Mouse (Mus musculus) forebrain, embryonic 14.5 days (tissue): Measurements from ENCODE around the gene Cacna1g. TPM values are rescaled to one million over a fixed set of nuclear protein-coding genes. Genes with fewer than 3 reads are reported as not detected.

ENCODE experiments used
- ATAC-seq: fragments of 200-750 bp; cut with Nextera tagmentation; 2 replicates; pipeline ENCODE4 v1.8.0; 2017; ENCODE audit warnings: mild to moderate bottlenecking, moderate library complexity
- DNase-seq: peaks from one replicate; pipeline ENCODE4 v3.0.0-alpha.2; 2015; ENCODE audit warnings: low spot score
- H3K27ac ChIP-seq: fragments of 300-500 bp; sonication (generic); 2 replicates; pipeline ENCODE4 v1.5.1; 2014; ENCODE audit warnings: low read depth, mild to moderate bottlenecking, control low read depth, low read length, moderate library complexity
- H3K27me3 ChIP-seq: fragments of 300-500 bp; sonication (generic); replicated peaks from 2 replicates; pipeline ENCODE4 v1.6.1; 2014; ENCODE audit warnings: low read length, control low read depth, mixed read lengths; ENCODE audit not compliant: control insufficient read depth, insufficient read depth
- H3K36me3 ChIP-seq: fragments of 300-500 bp; sonication (generic); 2 replicates; pipeline ENCODE4 v1.6.1; 2014; ENCODE audit warnings: low read length, control low read depth; ENCODE audit not compliant: control insufficient read depth, insufficient read depth
- H3K4me1 ChIP-seq: fragments of 300-500 bp; sonication (generic); 2 replicates; pipeline ENCODE4 v1.6.1; 2014; ENCODE audit warnings: antibody characterized with exemption, low read length, control low read depth; ENCODE audit not compliant: control insufficient read depth, insufficient read depth
- H3K4me2 ChIP-seq: fragments of 300-500 bp; sonication (generic); 2 replicates; pipeline ENCODE4 v1.6.1; 2014; ENCODE audit warnings: mild to moderate bottlenecking, control low read depth, low read length
- H3K4me3 ChIP-seq: fragments of 300-500 bp; sonication (generic); 2 replicates; pipeline ENCODE4 v1.5.1; 2014; ENCODE audit warnings: low read depth, low read length, control low read depth
- H3K9ac ChIP-seq: fragments of 300-500 bp; sonication (generic); 2 replicates; pipeline ENCODE4 v1.6.1; 2014; ENCODE audit warnings: mild to moderate bottlenecking, low read length, control low read depth, moderate library complexity
- H3K9me3 ChIP-seq: fragments of 300-500 bp; sonication (generic); replicated peaks from 2 replicates; pipeline ENCODE4 v1.6.1; 2016; ENCODE audit warnings: low read length, control low read depth, mixed read lengths; ENCODE audit not compliant: control insufficient read depth
- WGBS: fragments of 180-500 bp; shearing (Covaris S2); extraction: QIAGEN DNeasy Blood & Tissue Kit; methylation state at CpG from one replicate; pipeline ENCODE4 v1.1.7; 2014; 5-methylcytosine and 5-hydroxymethylcytosine counted together
- polyA plus RNA-seq: library from polyadenylated mRNA; unstranded; fragments of >200 nt; fragmentation: Nextera tagmentation; extraction: Ambion mirVana; gene quantifications from 2 replicates; pipeline ENCODE4 v1.2.1, GENCODE M21; 2014

Cacna1g gene
- polyA plus RNA-seq, 1 experiment from 2014 or later: 7.1 TPM

DNA sequence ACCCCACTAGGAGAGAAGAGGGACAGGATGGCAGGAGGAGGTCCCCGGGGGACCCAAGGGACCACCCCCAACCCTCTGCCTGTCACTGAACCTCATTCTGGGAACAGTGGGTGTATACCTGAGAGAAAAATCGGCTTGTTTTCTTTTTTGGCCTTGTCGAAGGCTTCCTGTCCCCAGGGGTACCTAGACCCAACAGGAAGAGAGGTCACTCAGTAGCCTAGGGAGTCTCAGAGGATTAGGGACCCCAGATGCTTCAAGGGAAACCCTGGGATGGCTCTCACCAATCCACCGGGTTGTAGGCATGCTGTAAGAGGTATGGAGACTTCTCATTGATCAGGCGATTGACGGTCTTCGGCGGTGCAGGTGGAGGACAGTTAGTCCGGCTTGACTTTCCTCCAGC, 10.6 kb upstream of the Cacna1g start:
- Histone ChIP-seq H3K4me3 (no peak overlapping the region), H3K36me3 (no peaks in the 10 kb centered on the region), H3K27me3 (no peaks in the 10 kb centered on the region), H3K27ac (no peak overlapping the region), H3K9ac (no peak overlapping the region), H3K4me2 (no peak overlapping the region), H3K9me3 (no peaks in the 10 kb centered on the region), H3K4me1 (peaks cover under 1% of the 10 kb centered on the region; the same call in 1 of the 2 replicates)
- DNase-seq (no peak), ATAC-seq (no peak)
- WGBS: 91% methylated on average over 9 of the region's 9 CpGs

DNA sequence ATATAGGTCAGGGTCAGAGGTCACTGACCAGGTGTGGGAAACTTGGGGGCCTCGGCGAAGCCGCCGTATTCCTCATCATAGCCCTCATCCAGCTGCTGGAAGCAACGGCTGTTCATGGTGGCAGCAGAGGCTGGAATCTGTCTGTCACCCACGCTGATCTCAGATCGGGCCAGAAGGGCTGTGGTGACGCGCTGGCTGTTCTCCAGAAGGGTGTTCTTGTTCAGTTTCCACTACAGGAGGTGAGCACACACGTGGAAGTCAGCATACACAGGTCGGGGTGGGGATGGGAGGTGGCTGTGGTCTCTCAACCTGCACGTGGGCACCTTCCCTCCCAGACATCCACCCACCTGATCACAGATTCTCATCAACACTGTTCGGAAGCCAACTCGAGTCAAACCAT, 9.9 kb upstream of the Cacna1g start:
- no peak overlapping the region for H3K4me2 ChIP-seq
- H3K9ac ChIP-seq: no peak overlapping the region
- DNase-seq: no peak
- no peak overlapping the region for H3K27ac ChIP-seq
- H3K27me3 ChIP-seq: no peaks in the 10 kb centered on the region
- no peak for ATAC-seq
- H3K4me3 ChIP-seq: no peak overlapping the region
- no peaks in the 10 kb centered on the region for H3K36me3 ChIP-seq
- WGBS: 87% methylated on average over 14 of the region's 14 CpGs
- H3K9me3 ChIP-seq: no peaks in the 10 kb centered on the region
- no peaks in the 10 kb centered on the region for H3K4me1 ChIP-seq

DNA sequence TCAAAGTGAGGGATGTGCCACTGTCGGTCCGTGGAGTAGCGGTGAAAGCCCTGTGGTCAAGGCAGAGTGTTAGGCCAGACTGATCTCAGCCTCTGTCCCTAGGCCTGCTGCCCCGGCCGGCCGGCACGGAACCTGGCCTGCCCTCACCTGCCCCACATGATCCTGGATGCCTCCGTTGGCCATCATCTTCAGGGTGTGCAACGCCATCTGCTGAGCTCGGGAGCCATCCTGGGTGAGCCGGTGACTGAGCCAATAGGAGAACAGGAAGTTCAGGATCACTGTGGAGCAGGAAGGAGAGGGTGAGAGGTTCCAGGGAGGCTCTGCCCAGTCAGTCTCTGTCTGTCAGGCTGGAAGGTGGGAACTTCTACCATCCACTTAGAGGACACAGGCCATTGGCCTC, 9.4 kb upstream of the Cacna1g start:
- no peaks in the 10 kb centered on the region for H3K4me1 ChIP-seq
- WGBS: 82% methylated on average over 11 of the region's 11 CpGs
- ATAC-seq (no peak), DNase-seq (no peak)
- H3K4me3 ChIP-seq: no peak overlapping the region
- no peaks in the 10 kb centered on the region for H3K27me3 ChIP-seq
- H3K4me2 ChIP-seq: no peak overlapping the region
- H3K36me3 ChIP-seq: no peaks in the 10 kb centered on the region
- H3K9ac ChIP-seq: no peak overlapping the region
- H3K27ac ChIP-seq: no peak overlapping the region
- no peaks in the 10 kb centered on the region for H3K9me3 ChIP-seq

DNA sequence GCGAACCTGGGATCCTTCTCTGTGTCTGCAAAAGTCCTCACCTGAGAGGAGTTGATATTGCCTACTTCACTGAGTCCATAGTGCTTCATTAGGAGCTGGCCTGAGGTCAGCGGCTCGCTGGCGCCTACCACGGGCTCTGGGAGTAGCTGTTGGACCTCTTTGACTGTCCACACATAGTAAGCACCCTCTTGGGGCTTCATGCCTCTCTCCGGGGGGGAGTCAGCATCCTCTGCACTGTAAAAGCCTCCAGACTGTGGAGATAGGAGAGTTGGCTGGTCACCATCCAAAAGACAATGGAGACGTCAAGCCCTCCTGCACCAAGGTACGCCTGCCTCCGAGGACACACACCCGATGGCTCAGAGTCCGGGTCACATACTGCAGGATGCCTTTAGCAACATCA, 8.7 kb upstream of the Cacna1g start:
- H3K27ac ChIP-seq: no peak overlapping the region
- H3K4me3 ChIP-seq: no peak overlapping the region
- no peak overlapping the region for H3K9ac ChIP-seq
- no peaks in the 10 kb centered on the region for H3K36me3 ChIP-seq
- no peaks in the 10 kb centered on the region for H3K9me3 ChIP-seq
- H3K4me1 ChIP-seq: no peaks in the 10 kb centered on the region
- no peak overlapping the region for H3K4me2 ChIP-seq
- ATAC-seq (no peak), DNase-seq (no peak)
- H3K27me3 ChIP-seq: no peaks in the 10 kb centered on the region
- WGBS: 94% methylated on average over 11 of the region's 11 CpGs

DNA sequence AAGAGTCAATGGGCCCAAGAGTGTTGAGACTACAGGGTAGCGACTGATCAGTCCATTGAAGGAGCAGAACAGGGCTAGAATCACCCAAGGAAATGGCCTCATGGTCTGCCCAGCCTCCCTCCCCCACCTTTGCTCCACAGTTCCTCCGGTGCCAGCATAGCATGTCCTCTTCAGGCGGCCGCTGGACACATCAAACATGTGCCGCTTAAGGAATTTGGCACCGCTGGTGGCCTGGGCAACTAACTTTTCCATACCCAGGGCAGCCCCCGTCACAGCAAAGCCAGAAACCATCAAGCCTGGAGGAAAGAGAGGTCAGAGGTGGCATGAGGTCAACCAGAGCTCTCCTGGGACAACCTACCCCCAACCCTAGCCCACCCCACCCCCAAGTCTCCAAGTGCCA, 8.0 kb upstream of the Cacna1g start:
- Histone ChIP-seq H3K4me2 (no peak overlapping the region), H3K9me3 (no peaks in the 10 kb centered on the region), H3K9ac (no peak overlapping the region), H3K36me3 (no peaks in the 10 kb centered on the region), H3K4me1 (no peaks in the 10 kb centered on the region), H3K27ac (no peak overlapping the region), H3K4me3 (no peak overlapping the region), H3K27me3 (0 out of 2 replicates have a peak, but pooled peaks cover 3% of the 10 kb centered on the region)
- whole genome bisulfite sequencing: 93% methylated on average over 7 of the region's 7 CpGs
- DNase-seq: no peak
- no peak for ATAC-seq

DNA sequence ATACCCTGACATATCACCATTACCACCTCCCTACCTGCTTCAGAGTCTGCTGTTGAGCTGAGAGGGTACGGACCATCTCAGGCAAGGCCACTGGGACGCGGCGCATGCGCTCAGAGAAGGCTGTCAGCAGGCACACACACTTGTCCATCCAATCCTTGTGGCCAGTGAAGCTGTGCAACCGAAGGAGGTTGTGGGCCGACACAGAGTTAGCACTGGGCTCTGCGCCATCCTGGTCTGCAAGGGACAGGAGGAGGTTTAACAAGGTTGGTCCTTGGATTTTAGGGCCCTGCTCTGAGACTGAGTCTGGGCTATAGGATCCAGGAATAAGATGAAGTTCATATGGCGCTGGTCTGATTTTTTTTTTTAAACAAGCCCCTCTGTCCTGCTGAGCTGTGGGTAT, 6.4 kb upstream of the Cacna1g start:
- no peak overlapping the region for H3K4me3 ChIP-seq
- peaks cover under 1% of the 10 kb centered on the region for H3K4me1 ChIP-seq
- no peak overlapping the region for H3K27ac ChIP-seq
- H3K4me2 ChIP-seq: no peak overlapping the region
- H3K27me3 ChIP-seq: 0 out of 2 replicates have a peak, but pooled peaks cover 5% of the 10 kb centered on the region
- no peaks in the 10 kb centered on the region for H3K9me3 ChIP-seq
- ATAC-seq (no peak), DNase-seq (no peak)
- no peak overlapping the region for H3K9ac ChIP-seq
- 88% methylated on average over 9 of the region's 9 CpGs for WGBS
- H3K36me3 ChIP-seq: no peaks in the 10 kb centered on the region

DNA sequence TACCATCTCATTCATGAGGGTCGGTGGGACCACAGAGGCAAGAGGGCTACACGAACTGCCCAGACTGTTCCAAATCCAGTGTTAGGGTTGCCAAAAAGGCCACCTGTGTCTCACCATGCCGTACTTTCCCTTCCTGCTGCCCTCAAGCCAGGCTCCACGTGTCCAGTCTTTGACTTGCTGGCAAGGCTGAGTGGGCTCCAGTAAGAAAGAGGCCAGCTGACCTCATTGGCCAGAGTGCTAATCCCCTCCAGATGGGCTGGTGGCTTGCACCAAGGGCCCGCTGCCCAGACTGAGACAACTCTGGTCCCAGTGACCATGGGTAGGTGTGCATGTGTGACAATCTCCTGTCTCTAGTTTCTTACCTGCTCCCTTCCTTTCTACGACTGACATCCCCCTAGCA, 3.7 kb upstream of the Cacna1g start:
- Histone ChIP-seq H3K4me1 (peaks cover 11% of the 10 kb centered on the region), H3K27me3 (peaks cover 15% of the 10 kb centered on the region; the same call in 1 of the 2 replicates), H3K4me2 (no peak overlapping the region), H3K36me3 (no peaks in the 10 kb centered on the region), H3K4me3 (no peak overlapping the region), H3K9ac (no peak overlapping the region), H3K9me3 (no peaks in the 10 kb centered on the region), H3K27ac (no peak overlapping the region)
- no peak for DNase-seq
- WGBS: 69% methylated on average over 6 of the region's 6 CpGs
- ATAC-seq: no peak

DNA sequence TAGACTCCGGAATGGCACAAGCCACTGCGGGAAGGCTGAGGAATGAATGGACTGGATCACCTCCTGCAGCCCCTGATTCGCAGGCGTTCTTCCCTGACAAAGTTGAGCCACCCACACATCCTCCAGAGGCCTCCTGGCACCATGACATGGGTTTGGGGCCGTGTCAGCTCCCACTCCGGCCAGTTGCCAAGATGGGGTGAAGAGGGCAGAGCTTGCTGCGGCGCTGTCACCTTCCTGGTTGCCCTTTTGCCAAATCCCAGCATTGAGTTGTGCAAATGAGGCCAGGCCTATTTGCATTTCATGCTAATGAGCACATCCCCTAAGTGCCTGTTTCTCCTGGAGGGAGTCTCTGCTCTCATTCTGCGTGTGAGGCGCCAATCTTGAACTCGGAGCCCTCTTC, 1.7 kb upstream of the Cacna1g start:
- no peak overlapping the region for H3K4me3 ChIP-seq
- H3K27me3 ChIP-seq: peaks cover 15% of the 10 kb centered on the region; the same call in 1 of the 2 replicates
- ATAC-seq (no peak), DNase-seq (peak; percentile 61)
- peaks cover 25% of the 10 kb centered on the region for H3K4me1 ChIP-seq
- H3K9ac ChIP-seq: no peak overlapping the region
- 6% methylated on average over 11 of the region's 11 CpGs for WGBS
- H3K36me3 ChIP-seq: no peaks in the 10 kb centered on the region
- no peak overlapping the region for H3K27ac ChIP-seq
- no peaks in the 10 kb centered on the region for H3K9me3 ChIP-seq
- H3K4me2 ChIP-seq: peak overlapping the region; percentile 20; the same call in 1 of the 2 replicates

DNA sequence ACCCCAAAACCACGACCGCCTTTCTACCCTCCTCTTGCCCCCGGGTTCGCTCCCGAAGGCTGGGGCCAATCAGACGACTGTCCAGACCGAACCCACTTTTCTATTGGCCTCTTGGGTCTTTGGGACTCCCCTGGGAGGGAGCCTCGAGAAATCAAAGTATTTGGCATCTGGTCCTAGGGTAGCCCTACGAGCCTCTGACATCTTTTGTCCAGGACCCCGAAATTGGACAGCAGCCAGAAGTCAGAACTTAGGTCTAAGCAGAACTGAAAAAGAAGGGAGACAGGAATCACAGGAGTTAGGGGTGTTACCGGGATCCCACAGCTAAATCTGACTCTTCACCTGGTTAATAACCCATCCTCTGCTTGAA, 529 bp upstream of the Cacna1g start:
- Histone ChIP-seq H3K9ac (no peak overlapping the region), H3K36me3 (no peaks in the 10 kb centered on the region), H3K9me3 (no peaks in the 10 kb centered on the region), H3K27ac (no peak overlapping the region), H3K4me3 (peak overlapping the region; percentile 67), H3K27me3 (peaks cover 15% of the 10 kb centered on the region; the same call in 1 of the 2 replicates), H3K4me1 (peaks cover 30% of the 10 kb centered on the region), H3K4me2 (peak overlapping the region; percentile 88)
- peak; percentile 29; the same call in 1 of the 2 replicates for ATAC-seq
- WGBS: 3% methylated on average over 11 of the region's 11 CpGs
- no peak for DNase-seq
